ENCODE assay signal across 8 mouse cellular contexts in the genomic region with DNA sequence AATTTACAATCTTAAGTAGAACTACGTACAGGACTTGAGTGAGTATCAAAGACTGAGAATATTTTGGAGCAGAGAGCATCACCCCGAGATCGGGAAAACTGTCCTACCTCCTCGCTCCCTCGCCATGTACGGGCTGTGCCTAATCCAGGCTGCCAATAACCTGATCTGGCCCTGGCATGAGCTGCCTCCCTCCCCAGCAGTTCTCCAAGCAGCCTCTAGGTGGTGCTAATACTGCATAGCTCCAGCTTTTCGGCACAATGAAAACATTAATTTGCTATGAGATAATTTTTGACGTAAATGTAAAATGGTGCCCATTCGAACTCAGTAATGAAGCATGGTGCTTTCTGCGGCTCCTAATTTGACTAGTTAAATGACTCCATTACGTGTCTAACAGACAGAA.
DNase-seq lines count a peak whose midpoint lies in the region; ATAC-seq and TF ChIP-seq lines count a peak whose summit lies in the region.

No protein-coding gene starts in this region.

- WGBS in embryonic facial prominence, embryonic 11.5 days: 13% methylated on average over 11 of the region's 11 CpGs
- 9% methylated on average over 11 of the region's 11 CpGs for WGBS in kidney, postnatal 0 days
- WGBS in liver, adult 2 months: 8% methylated on average over 11 of the region's 11 CpGs
- WGBS in stomach, postnatal 0 days: 8% methylated on average over 11 of the region's 11 CpGs

- no peaks in the 10 kb centered on the region for H3K79me2 ChIP-seq in liver, adult 2 months (ENCODE audit: control insufficient read depth, insufficient read depth, low read length)

- DNase-seq in B cell, adult 2 months: peak; percentile 69 to 74
- peak; percentile 87 for DNase-seq in adrenal gland, postnatal 10 days
- DNase-seq in embryonic facial prominence, embryonic 11.5 days (ENCODE audit: low spot score): peak; percentile 92
- DNase-seq in heart, adult 9 months (ENCODE audit: low spot score in 2 of 2): peak; percentile 25 to 62
- peak; percentile 82 for DNase-seq in kidney, postnatal 0 days (ENCODE audit: low spot score)
- peak; percentile 37 for DNase-seq in liver, adult 2 months (ENCODE audit: extremely low read depth, low read depth, low spot score)
- peak; percentile 23 to 48 for DNase-seq in natural killer cell, adult 2 months (ENCODE audit: low spot score in 2 of 2)
- DNase-seq in stomach, postnatal 0 days (ENCODE audit: low spot score): peak; percentile 78

- peak; percentile 97 for TF ChIP-seq CTCF in kidney, postnatal 0 days (IDR thresholded peaks at IDR 0.05; ENCODE audit: low read depth)
- TF ChIP-seq CTCF in liver, adult 2 months (IDR thresholded peaks at IDR 0.05; ENCODE audit: low read depth, low read length): peak; percentile 93
- peak; percentile 99 for TF ChIP-seq CTCF in stomach, postnatal 0 days (IDR thresholded peaks at IDR 0.05; ENCODE audit: low read depth)

- H3K4me3 ChIP-seq in embryonic facial prominence, embryonic 11.5 days (ENCODE audit: low read depth, low read length): no peak overlapping the region
- H3K4me3 ChIP-seq in kidney, postnatal 0 days (replicated peaks; ENCODE audit: low read depth, low read length): no peak overlapping the region
- no peak overlapping the region for H3K4me3 ChIP-seq in liver, adult 2 months (ENCODE audit: insufficient read depth, low read depth, low read length)
- H3K4me3 ChIP-seq in stomach, postnatal 0 days (ENCODE audit: low read depth, low read length): no peak overlapping the region

- no peaks in the 10 kb centered on the region for H3K9me3 ChIP-seq in embryonic facial prominence, embryonic 11.5 days (replicated peaks; ENCODE audit: control insufficient read depth, low read length)
- no peaks in the 10 kb centered on the region for H3K9me3 ChIP-seq in kidney, postnatal 0 days (replicated peaks; ENCODE audit: low read length)
- no peaks in the 10 kb centered on the region for H3K9me3 ChIP-seq in stomach, postnatal 0 days (ENCODE audit: control insufficient read depth, low read length)

- no peak overlapping the region for H3K27ac ChIP-seq in embryonic facial prominence, embryonic 11.5 days (replicated peaks; ENCODE audit: low read depth, low read length)
- no peak overlapping the region for H3K27ac ChIP-seq in kidney, postnatal 0 days
- H3K27ac ChIP-seq in liver, adult 2 months (replicated peaks; ENCODE audit: insufficient read depth, low read depth, low read length): no peak overlapping the region
- H3K27ac ChIP-seq in stomach, postnatal 0 days (replicated peaks): no peak overlapping the region

- H3K4me2 ChIP-seq in embryonic facial prominence, embryonic 11.5 days (ENCODE audit: low read depth, low read length): peak overlapping the region; percentile 21; the same call in 1 of the 2 replicates
- H3K4me2 ChIP-seq in kidney, postnatal 0 days (ENCODE audit: low read length): peak overlapping the region; percentile 35
- H3K4me2 ChIP-seq in stomach, postnatal 0 days (replicated peaks; ENCODE audit: low read depth): 0 out of 2 replicates have a peak overlapping the region, but pooled peaks have one; percentile 29

- no peak for ATAC-seq in embryonic facial prominence, embryonic 11.5 days (replicated peaks; ENCODE audit: insufficient number of reproducible peaks, low FRiP score, low TSS enrichment, low read depth)
- ATAC-seq in kidney, postnatal 0 days (replicated peaks; ENCODE audit: low FRiP score, low read depth): no peak; the same call in 1 of the 2 replicates
- ATAC-seq in stomach, postnatal 0 days (ENCODE audit: low FRiP score, low TSS enrichment): peak; percentile 30; the same call in 1 of the 2 replicates

- no peak overlapping the region for H3K9ac ChIP-seq in embryonic facial prominence, embryonic 11.5 days (replicated peaks; ENCODE audit: low read length)
- no peak overlapping the region for H3K9ac ChIP-seq in kidney, postnatal 0 days (ENCODE audit: low read depth, low read length)
- H3K9ac ChIP-seq in liver, adult 2 months (ENCODE audit: low read depth, low read length): no peak overlapping the region
- H3K9ac ChIP-seq in stomach, postnatal 0 days (ENCODE audit: low read length): no peak overlapping the region

- H3K36me3 ChIP-seq in embryonic facial prominence, embryonic 11.5 days (replicated peaks; ENCODE audit: control insufficient read depth, insufficient read depth, low read depth, low read length): no peaks in the 10 kb centered on the region
- H3K36me3 ChIP-seq in kidney, postnatal 0 days (ENCODE audit: insufficient read depth, low read length): no peaks in the 10 kb centered on the region
- no peaks in the 10 kb centered on the region for H3K36me3 ChIP-seq in liver, adult 2 months (ENCODE audit: control insufficient read depth, insufficient read depth, low read length)
- H3K36me3 ChIP-seq in stomach, postnatal 0 days (ENCODE audit: control insufficient read depth, insufficient read depth, low read length): no peaks in the 10 kb centered on the region

- no peak for TF ChIP-seq EP300 in stomach, postnatal 0 days (optimal IDR thresholded peaks at IDR 0.05)

- no peak for TF ChIP-seq POLR2A in liver, adult 2 months (IDR thresholded peaks at IDR 0.05; ENCODE audit: extremely low read depth, insufficient read depth, low read length)

- H3K27me3 ChIP-seq in embryonic facial prominence, embryonic 11.5 days (ENCODE audit: control insufficient read depth, insufficient read depth, low read length): no peaks in the 10 kb centered on the region
- no peaks in the 10 kb centered on the region for H3K27me3 ChIP-seq in kidney, postnatal 0 days (ENCODE audit: insufficient read depth, low read length)
- H3K27me3 ChIP-seq in liver, adult 2 months (ENCODE audit: control insufficient read depth, insufficient read depth, low read length): no peaks in the 10 kb centered on the region; the same call in 1 of the 2 replicates
- H3K27me3 ChIP-seq in stomach, postnatal 0 days (ENCODE audit: control insufficient read depth, insufficient read depth, low read length): no peaks in the 10 kb centered on the region

- H3K4me1 ChIP-seq in embryonic facial prominence, embryonic 11.5 days (ENCODE audit: control insufficient read depth, insufficient read depth, low read length): no peaks in the 10 kb centered on the region; the same call in 1 of the 2 replicates
- no peaks in the 10 kb centered on the region for H3K4me1 ChIP-seq in kidney, postnatal 0 days (replicated peaks; ENCODE audit: insufficient read depth, low read length)
- no peaks in the 10 kb centered on the region for H3K4me1 ChIP-seq in liver, adult 2 months (ENCODE audit: control insufficient read depth, insufficient read depth, low read length)
- H3K4me1 ChIP-seq in stomach, postnatal 0 days (replicated peaks; ENCODE audit: control insufficient read depth, insufficient read depth): no peaks in the 10 kb centered on the region

Comparison
In these comparisons a context has a peak if more than half of its experiments do, and no peak if none do; other contexts are left out.
1. DNase-seq: peak in every context shown above with its lines; median percentile 92 in embryonic facial prominence, embryonic 11.5 days; 87 in adrenal gland, postnatal 10 days; 82 in kidney, postnatal 0 days; 78 in stomach, postnatal 0 days; 72 in B cell, adult 2 months; 44 in heart, adult 9 months; 37 in liver, adult 2 months; 36 in natural killer cell, adult 2 months.